Mouse (Mus musculus) embryonic facial prominence, embryonic 14.5 days (tissue): ENCODE data around the gene Rassf7. TPM values are rescaled to one million over a fixed set of nuclear protein-coding genes. Genes with fewer than 3 reads are reported as not detected.

Experiments used
- ATAC-seq: fragments of 200-750 bp; cut with Nextera tagmentation; 2 replicates; pipeline ENCODE4 v1.8.0; 2017; ENCODE audit warnings: low read depth, moderate number of reproducible peaks, moderate TSS enrichment
- DNase-seq: peaks from one replicate; pipeline ENCODE4 v3.0.0-alpha.2; 2015; ENCODE audit warnings: low spot score
- H3K27ac ChIP-seq: fragments of 300-500 bp; sonication (generic); replicated peaks from 2 replicates; pipeline ENCODE4 v1.5.1; 2014; ENCODE audit warnings: low read depth, mild to moderate bottlenecking, low read length, moderate library complexity
- H3K27me3 ChIP-seq: fragments of 300-500 bp; sonication (generic); replicated peaks from 2 replicates; pipeline ENCODE4 v1.6.1; 2014; ENCODE audit warnings: low read length; ENCODE audit not compliant: control insufficient read depth, insufficient read depth
- H3K36me3 ChIP-seq: fragments of 300-500 bp; sonication (generic); 2 replicates; pipeline ENCODE4 v1.6.1; 2014; ENCODE audit warnings: low read length, mixed read lengths; ENCODE audit not compliant: control insufficient read depth, insufficient read depth
- H3K4me1 ChIP-seq: fragments of 300-500 bp; sonication (generic); 2 replicates; pipeline ENCODE4 v1.6.1; 2014; ENCODE audit warnings: antibody characterized with exemption, low read length; ENCODE audit not compliant: control insufficient read depth, insufficient read depth
- H3K4me2 ChIP-seq: fragments of 300-500 bp; sonication (generic); 2 replicates; pipeline ENCODE4 v1.6.1; 2014; ENCODE audit warnings: low read depth, mild to moderate bottlenecking, low read length, moderate library complexity, mixed read lengths
- H3K4me3 ChIP-seq: fragments of 300-500 bp; sonication (generic); 2 replicates; pipeline ENCODE4 v1.5.1; 2014; ENCODE audit warnings: low read depth, mild to moderate bottlenecking, low read length
- H3K9ac ChIP-seq: fragments of 300-500 bp; sonication (generic); 2 replicates; pipeline ENCODE4 v1.6.1; 2014; ENCODE audit warnings: low read depth, mild to moderate bottlenecking, low read length, moderate library complexity, mixed read lengths
- H3K9me3 ChIP-seq: fragments of 300-500 bp; sonication (generic); 2 replicates; pipeline ENCODE4 v1.6.1; 2016; ENCODE audit warnings: low read length; ENCODE audit not compliant: control insufficient read depth
- WGBS: fragments of 180-500 bp; shearing (Covaris S2); extraction: QIAGEN DNeasy Blood & Tissue Kit; methylation state at CpG from one replicate; pipeline ENCODE4 v1.1.7; 2014; 5-methylcytosine and 5-hydroxymethylcytosine counted together
- polyA plus RNA-seq: library from polyadenylated mRNA; unstranded; fragments of >200 nt; fragmentation: Nextera tagmentation; extraction: Ambion mirVana; gene quantifications from 2 replicates; pipeline ENCODE4 v1.2.1, GENCODE M21; 2014

Rassf7 gene
- polyA plus RNA-seq, 1 experiment from 2014 or later = 26.7 TPM

DNA sequence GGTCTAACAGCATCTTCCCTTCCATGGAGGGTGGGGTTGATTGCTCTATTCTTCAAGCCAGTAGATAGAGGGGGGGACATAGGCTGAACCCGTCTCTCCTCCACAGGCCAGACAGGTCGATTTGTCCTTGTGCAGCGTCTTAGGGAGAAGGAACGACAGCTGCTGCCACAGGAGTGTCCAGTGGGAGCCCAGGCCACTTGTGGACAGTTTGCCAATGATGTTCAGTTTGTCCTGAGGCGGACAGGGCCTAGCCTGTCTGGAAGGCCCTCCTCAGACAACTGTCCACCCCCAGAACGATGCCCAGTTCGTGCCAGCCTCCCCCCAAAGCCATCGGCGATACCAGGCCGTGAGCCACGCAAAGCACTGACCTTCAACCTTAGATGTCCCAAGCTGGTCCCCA is 1.2 kb downstream of the Rassf7 start:
- Histone ChIP-seq H3K9me3 (no peaks in the 10 kb centered on the region), H3K27ac (no peak overlapping the region), H3K4me2 (peak overlapping the region; percentile 69), H3K36me3 (peaks cover 10% of the 10 kb centered on the region; the same call in 1 of the 2 replicates), H3K9ac (no peak overlapping the region), H3K4me3 (peak overlapping the region; percentile 54; the same call in 1 of the 2 replicates), H3K27me3 (no peaks in the 10 kb centered on the region), H3K4me1 (peaks cover 13% of the 10 kb centered on the region)
- DNase-seq (no peak), ATAC-seq (no peak)
- 87% methylated on average over 11 of the region's 11 CpGs for WGBS

DNA sequence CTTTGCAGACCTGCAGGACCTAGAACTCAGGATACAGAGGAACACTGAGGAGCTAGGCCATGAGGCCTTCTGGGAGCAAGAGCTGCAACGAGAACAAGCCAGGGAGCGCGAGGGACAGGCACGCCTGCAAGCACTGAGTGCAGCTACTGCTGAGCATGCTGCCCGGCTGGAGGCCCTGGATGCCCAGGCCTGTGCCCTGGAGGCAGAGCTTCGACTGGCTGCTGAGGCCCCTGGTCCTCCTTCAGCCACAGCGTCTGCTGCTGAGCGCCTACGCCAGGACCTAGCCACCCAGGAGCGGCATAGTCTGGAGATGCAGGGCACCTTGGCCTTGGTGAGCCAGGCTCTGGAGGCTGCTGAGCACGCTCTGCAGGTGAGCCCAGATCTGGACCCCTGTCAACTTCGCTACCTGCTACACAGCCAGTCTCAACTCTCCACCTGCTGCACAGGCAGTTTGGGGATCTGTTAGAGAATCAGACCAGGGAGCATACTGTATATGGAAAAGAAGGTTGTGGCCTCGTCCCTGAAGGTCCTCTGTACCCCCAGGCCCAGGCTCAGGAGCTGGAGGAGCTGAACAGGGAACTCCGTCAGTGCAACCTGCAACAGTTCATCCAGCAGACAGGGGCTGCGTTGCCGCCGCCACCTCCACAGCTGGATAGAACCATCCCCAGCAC is 1.8 kb downstream of the Rassf7 start:
- no peak overlapping the region for H3K27ac ChIP-seq
- no peak overlapping the region for H3K4me3 ChIP-seq
- 83% methylated on average over 13 of the region's 17 CpGs for WGBS
- ATAC-seq (no peak), DNase-seq (no peak)
- H3K9me3 ChIP-seq = no peaks in the 10 kb centered on the region
- H3K4me1 ChIP-seq = peaks cover 19% of the 10 kb centered on the region
- peaks cover 10% of the 10 kb centered on the region; the same call in 1 of the 2 replicates for H3K36me3 ChIP-seq
- peak overlapping the region; percentile 69; the same call in 1 of the 2 replicates for H3K4me2 ChIP-seq
- no peaks in the 10 kb centered on the region for H3K27me3 ChIP-seq
- no peak overlapping the region for H3K9ac ChIP-seq

DNA sequence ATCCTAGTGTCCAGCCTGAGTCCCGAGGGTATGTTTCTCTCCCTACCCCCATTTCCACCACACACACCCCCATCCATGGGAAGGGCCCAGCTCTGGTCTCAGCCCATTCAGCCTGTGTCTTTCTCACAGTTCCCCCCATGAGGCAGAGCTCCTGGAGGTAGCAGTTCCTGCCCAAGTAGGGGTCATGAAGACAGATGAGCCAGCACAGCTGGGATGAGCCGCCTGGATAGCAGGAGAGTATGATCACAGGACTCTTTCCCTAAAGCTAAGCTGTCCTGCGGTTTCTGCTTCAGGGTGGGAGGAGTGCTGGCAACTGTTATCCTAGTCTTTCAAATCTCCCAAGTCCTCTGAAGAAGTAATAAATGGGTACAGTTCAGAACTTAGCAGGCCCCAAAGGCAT is 2.5 kb downstream of the Rassf7 start:
- 72% methylated on average over 3 of the region's 3 CpGs for WGBS
- no peaks in the 10 kb centered on the region for H3K27me3 ChIP-seq
- no peaks in the 10 kb centered on the region for H3K9me3 ChIP-seq
- no peak overlapping the region for H3K4me3 ChIP-seq
- DNase-seq (no peak), ATAC-seq (no peak)
- peaks cover 23% of the 10 kb centered on the region for H3K4me1 ChIP-seq
- peaks cover 10% of the 10 kb centered on the region; the same call in 1 of the 2 replicates for H3K36me3 ChIP-seq
- H3K9ac ChIP-seq = 0 out of 2 replicates have a peak overlapping the region, but pooled peaks have one; percentile 6
- no peak overlapping the region for H3K27ac ChIP-seq
- H3K4me2 ChIP-seq = no peak overlapping the region

DNA sequence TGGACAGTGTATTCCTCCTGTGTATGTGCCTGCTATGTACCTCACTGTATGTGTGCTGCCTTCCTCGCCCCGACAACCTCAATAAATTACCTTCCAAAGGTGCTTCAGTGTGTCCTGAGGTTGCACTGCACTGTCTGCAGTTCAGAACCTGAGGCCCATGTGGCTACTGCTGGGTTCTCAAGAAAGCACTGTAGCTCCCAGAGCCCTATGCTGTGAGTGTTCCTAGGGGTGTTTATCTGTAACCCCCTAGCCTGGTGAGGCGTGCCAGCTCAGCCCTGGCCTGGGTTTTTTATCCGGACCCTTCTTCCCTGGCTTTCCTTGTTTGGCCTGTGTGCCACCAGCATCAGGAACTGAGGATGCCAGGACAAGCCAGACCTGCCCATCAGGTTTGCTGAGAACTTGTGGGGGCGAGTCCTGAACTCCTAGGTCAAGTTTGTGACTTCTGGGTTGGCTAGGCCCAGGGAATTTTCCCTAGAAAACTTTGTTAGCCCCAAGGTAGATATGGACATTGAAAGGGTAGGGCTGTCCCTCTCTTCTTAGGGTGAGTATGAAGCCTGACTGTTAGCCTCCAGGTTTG is 3.0 kb downstream of the Rassf7 start:
- Histone ChIP-seq H3K4me2 (no peak overlapping the region), H3K27ac (no peak overlapping the region)

DNA sequence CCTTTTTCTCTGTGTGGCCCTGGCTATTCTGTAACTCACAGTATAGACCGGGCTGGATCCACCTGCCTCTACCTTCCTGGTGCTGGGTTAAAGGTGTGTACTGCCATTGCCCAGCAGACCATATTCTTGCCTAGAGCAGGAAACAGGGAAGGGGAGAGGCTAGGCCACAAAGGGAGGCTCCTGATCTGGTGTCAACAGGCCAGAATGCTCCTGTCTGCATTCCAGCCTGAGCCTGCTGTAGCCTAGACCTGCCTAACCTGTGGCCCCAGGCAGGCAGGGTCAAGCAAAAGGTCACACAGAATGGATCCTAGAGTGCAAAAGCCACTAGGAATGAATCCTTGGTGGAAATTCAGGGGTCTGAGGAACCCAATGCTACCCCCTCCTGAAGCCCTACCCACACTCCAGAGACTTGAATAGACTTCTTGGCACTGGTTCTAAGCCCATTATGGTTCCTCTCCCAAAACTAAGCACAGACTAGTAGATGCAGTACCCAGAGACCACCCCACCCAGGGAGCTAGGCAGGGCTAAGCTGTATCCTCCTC is 4.0 kb downstream of the Rassf7 start:
- WGBS = 95% methylated on average over 1 of the region's 1 CpGs
- no peak overlapping the region for H3K9ac ChIP-seq
- no peaks in the 10 kb centered on the region for H3K9me3 ChIP-seq
- no peak overlapping the region for H3K4me2 ChIP-seq
- H3K4me3 ChIP-seq = no peak overlapping the region
- no peak overlapping the region for H3K27ac ChIP-seq
- no peak for DNase-seq
- no peak for ATAC-seq
- peaks cover 10% of the 10 kb centered on the region; the same call in 1 of the 2 replicates for H3K36me3 ChIP-seq
- H3K27me3 ChIP-seq = no peaks in the 10 kb centered on the region
- H3K4me1 ChIP-seq = peaks cover 23% of the 10 kb centered on the region

More for the DNA sequence above, 3.0 kb downstream of the Rassf7 start:
- 0 out of 2 replicates have a peak overlapping the region, but pooled peaks have one; percentile 6 for H3K9ac ChIP-seq
- no peaks in the 10 kb centered on the region for H3K9me3 ChIP-seq
- 73% methylated on average over 5 of the region's 5 CpGs for WGBS
- H3K36me3 ChIP-seq = peaks cover 10% of the 10 kb centered on the region; the same call in 1 of the 2 replicates
- DNase-seq = no peak
- ATAC-seq = no peak
- H3K27me3 ChIP-seq = no peaks in the 10 kb centered on the region
- peaks cover 23% of the 10 kb centered on the region for H3K4me1 ChIP-seq
- H3K4me3 ChIP-seq = no peak overlapping the region

DNA sequence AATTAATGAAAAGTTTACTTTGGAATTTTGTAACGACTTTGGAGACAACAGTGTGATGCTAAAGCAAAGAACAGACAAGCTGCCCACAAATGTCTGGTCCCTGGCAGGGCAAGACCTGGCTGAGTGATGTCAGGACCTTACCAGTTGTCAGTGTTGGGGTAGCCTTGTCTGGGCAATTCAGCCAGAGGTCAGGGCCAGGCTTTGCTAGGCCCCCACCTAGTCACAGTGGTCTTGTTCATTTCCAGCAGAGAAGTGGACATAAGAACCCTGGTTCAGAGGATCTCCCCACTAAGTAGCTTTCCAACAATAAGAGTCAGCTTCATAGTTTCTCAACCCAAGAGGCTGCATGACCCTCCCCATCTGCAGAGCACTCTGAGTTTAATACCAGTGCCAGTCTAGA is 4.7 kb downstream of the Rassf7 start:
- peak overlapping the region; percentile 89 for H3K4me2 ChIP-seq
- H3K27me3 ChIP-seq = no peaks in the 10 kb centered on the region
- H3K4me3 ChIP-seq = peak overlapping the region; percentile 63; the same call in 1 of the 2 replicates
- no peaks in the 10 kb centered on the region for H3K9me3 ChIP-seq
- DNase-seq (no peak), ATAC-seq (no peak)
- 83% methylated on average over 1 of the region's 1 CpGs for WGBS
- H3K4me1 ChIP-seq = peaks cover 23% of the 10 kb centered on the region
- H3K36me3 ChIP-seq = peaks cover 10% of the 10 kb centered on the region; the same call in 1 of the 2 replicates
- H3K9ac ChIP-seq = peak overlapping the region; percentile 78; the same call in 1 of the 2 replicates
- no peak overlapping the region for H3K27ac ChIP-seq

DNA sequence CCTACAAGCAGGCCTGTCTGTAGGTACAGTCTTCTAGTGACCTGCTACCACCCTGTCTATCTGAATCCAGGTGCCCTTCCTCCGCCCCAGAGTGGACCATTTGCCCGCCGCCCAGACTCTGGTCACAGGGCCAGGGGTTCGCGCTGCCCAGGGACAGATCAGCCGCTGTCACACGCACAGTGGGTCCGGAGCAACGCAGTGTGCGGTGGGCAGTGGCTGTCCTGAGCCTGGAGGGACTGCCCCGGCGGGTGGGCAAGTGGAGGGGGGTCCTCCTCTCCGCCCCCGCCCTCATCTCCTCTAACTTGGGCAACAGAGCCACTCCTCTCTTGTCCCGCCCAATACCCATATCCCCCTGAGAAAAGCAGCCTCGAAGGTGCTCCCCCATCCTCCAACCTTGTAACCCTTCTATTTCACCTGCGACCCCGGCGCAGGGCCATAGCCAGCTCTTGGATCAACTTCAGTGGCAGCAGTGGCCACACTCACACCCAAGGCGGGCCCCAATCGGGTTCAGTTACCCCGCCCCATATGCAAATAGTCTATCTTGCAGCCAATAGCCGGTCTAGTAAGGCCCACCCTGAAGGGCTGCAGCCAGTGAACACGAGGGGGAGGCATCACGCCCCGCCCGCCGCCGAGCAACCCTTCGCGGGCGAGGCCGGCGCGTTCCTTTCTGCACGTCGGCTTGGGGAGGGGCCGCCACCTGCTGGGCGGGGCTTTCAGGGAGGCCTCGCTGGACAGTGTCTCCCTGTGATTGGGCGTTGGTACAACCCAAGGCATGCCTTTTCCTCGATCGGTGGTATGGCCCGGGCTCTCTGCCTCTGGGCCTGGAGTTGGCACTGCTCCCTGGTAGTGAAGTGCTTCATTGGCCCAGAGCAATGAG is 5.8 kb downstream of the Rassf7 start:
- Histone ChIP-seq H3K9ac (peak overlapping the region; percentile 78), H3K4me1 (peaks cover 20% of the 10 kb centered on the region), H3K27me3 (no peaks in the 10 kb centered on the region), H3K9me3 (no peaks in the 10 kb centered on the region), H3K27ac (peak overlapping the region; percentile 88), H3K36me3 (peaks cover 10% of the 10 kb centered on the region; the same call in 1 of the 2 replicates), H3K4me2 (peak overlapping the region; percentile 89), H3K4me3 (peak overlapping the region; percentile 63)
- DNase-seq = peak; percentile 99
- peak; percentile 97 for ATAC-seq
- 3% methylated on average over 38 of the region's 44 CpGs for WGBS

DNA sequence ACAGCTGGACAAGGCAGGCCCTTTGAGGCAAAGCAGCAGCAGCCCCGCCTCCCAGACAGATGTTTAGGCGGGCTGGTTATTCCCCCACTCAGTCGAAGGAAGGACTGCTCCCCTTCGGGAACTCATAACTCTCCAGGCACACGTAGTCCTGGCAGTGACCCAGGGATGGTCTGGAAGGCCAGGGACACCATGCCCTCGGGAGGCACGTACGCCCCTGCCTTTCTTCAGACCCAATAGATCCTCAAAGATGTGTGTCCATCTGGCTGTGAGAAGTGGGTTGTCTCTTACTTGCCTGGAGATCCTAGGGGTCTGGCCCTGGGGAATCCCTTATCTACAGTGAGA is 6.4 kb downstream of the Rassf7 start:
- no peak for DNase-seq
- no peak for ATAC-seq
- WGBS = 8% methylated on average over 8 of the region's 8 CpGs

More for the DNA sequence above, 6.4 kb downstream of the Rassf7 start:
- Histone ChIP-seq H3K4me2 (peak overlapping the region; percentile 89), H3K9me3 (no peaks in the 10 kb centered on the region), H3K27me3 (no peaks in the 10 kb centered on the region), H3K27ac (peak overlapping the region; percentile 88), H3K36me3 (peaks cover 10% of the 10 kb centered on the region; the same call in 1 of the 2 replicates), H3K4me3 (peak overlapping the region; percentile 63), H3K4me1 (peaks cover 20% of the 10 kb centered on the region), H3K9ac (peak overlapping the region; percentile 54)
